Mouse (Mus musculus): ENCODE data around the gene Prkcb. TPM values are rescaled to one million over a fixed set of nuclear protein-coding genes. Genes with fewer than 3 reads are reported as not detected.

Gene Prkcb
- polyA plus RNA-seq, 1 experiment from 2014 or later: 3.7 TPM

GRCm38 (mm10) chr7:122322038-122322690 lies 33.6 kb downstream of the Prkcb start:
- 64% methylated on average over 8 of the region's 8 CpGs for WGBS
- no peak overlapping the region for H3K4me3 ChIP-seq (ENCODE audit: low read depth, low read length)
- H3K27me3 ChIP-seq (replicated peaks; ENCODE audit: control insufficient read depth, insufficient read depth, low read length): no peaks in the 10 kb centered on the region
- H3K9me3 ChIP-seq (ENCODE audit: control insufficient read depth, low read length): no peaks in the 10 kb centered on the region
- DNase-seq (ENCODE audit: low spot score) (no peak), ATAC-seq (replicated peaks; ENCODE audit: low FRiP score) (no peak)
- H3K27ac ChIP-seq (ENCODE audit: low read depth, low read length): no peak overlapping the region
- no peaks in the 10 kb centered on the region for H3K4me1 ChIP-seq (replicated peaks; ENCODE audit: control insufficient read depth, insufficient read depth, low read length)
- no peak overlapping the region for H3K4me2 ChIP-seq
- no peaks in the 10 kb centered on the region for H3K36me3 ChIP-seq (ENCODE audit: control insufficient read depth, insufficient read depth, low read length)
- no peak overlapping the region for H3K9ac ChIP-seq (ENCODE audit: low read depth, low read length)

- WGBS: 84% methylated on average over 3 of the region's 3 CpGs
- no peaks in the 10 kb centered on the region for H3K27me3 ChIP-seq (replicated peaks; ENCODE audit: control insufficient read depth, insufficient read depth, low read length)
- no peak overlapping the region for H3K27ac ChIP-seq (ENCODE audit: low read depth, low read length)
- no peak overlapping the region for H3K4me2 ChIP-seq
- H3K9me3 ChIP-seq (ENCODE audit: control insufficient read depth, low read length): no peaks in the 10 kb centered on the region
- no peaks in the 10 kb centered on the region for H3K4me1 ChIP-seq (replicated peaks; ENCODE audit: control insufficient read depth, insufficient read depth, low read length)
- no peak overlapping the region for H3K4me3 ChIP-seq (ENCODE audit: low read depth, low read length)
- ATAC-seq (replicated peaks; ENCODE audit: low FRiP score) (no peak), DNase-seq (ENCODE audit: low spot score) (no peak)
- H3K9ac ChIP-seq (ENCODE audit: low read depth, low read length): no peak overlapping the region
- no peaks in the 10 kb centered on the region for H3K36me3 ChIP-seq (ENCODE audit: control insufficient read depth, insufficient read depth, low read length)
These were observed 39.4 kb downstream of the Prkcb start for GRCm38 (mm10) chr7:122327942-122328341.

GRCm38 (mm10) chr7:122328466-122328865 lies 39.9 kb downstream of the Prkcb start:
- Histone ChIP-seq H3K4me2 (no peak overlapping the region), H3K9ac (ENCODE audit: low read depth, low read length) (no peak overlapping the region), H3K36me3 (ENCODE audit: control insufficient read depth, insufficient read depth, low read length) (no peaks in the 10 kb centered on the region), H3K27ac (ENCODE audit: low read depth, low read length) (no peak overlapping the region), H3K9me3 (ENCODE audit: control insufficient read depth, low read length) (no peaks in the 10 kb centered on the region), H3K27me3 (replicated peaks; ENCODE audit: control insufficient read depth, insufficient read depth, low read length) (no peaks in the 10 kb centered on the region), H3K4me3 (ENCODE audit: low read depth, low read length) (no peak overlapping the region), H3K4me1 (replicated peaks; ENCODE audit: control insufficient read depth, insufficient read depth, low read length) (no peaks in the 10 kb centered on the region)
- no peak for DNase-seq (ENCODE audit: low spot score)
- WGBS: 79% methylated on average over 5 of the region's 5 CpGs
- no peak for ATAC-seq (replicated peaks; ENCODE audit: low FRiP score)

- Histone ChIP-seq H3K27me3 (replicated peaks; ENCODE audit: control insufficient read depth, insufficient read depth, low read length) (no peaks in the 10 kb centered on the region), H3K36me3 (ENCODE audit: control insufficient read depth, insufficient read depth, low read length) (no peaks in the 10 kb centered on the region), H3K4me1 (replicated peaks; ENCODE audit: control insufficient read depth, insufficient read depth, low read length) (no peaks in the 10 kb centered on the region), H3K4me3 (ENCODE audit: low read depth, low read length) (no peak overlapping the region), H3K9me3 (ENCODE audit: control insufficient read depth, low read length) (no peaks in the 10 kb centered on the region), H3K4me2 (no peak overlapping the region), H3K27ac (ENCODE audit: low read depth, low read length) (no peak overlapping the region), H3K9ac (ENCODE audit: low read depth, low read length) (no peak overlapping the region)
- no peak for ATAC-seq (replicated peaks; ENCODE audit: low FRiP score)
- WGBS: 58% methylated on average over 4 of the region's 4 CpGs
- DNase-seq (ENCODE audit: low spot score): no peak
These were observed 41.0 kb downstream of the Prkcb start for GRCm38 (mm10) chr7:122329588-122329987.

GRCm38 (mm10) chr7:122333686-122334085 lies 45.1 kb downstream of the Prkcb start:
- H3K9ac ChIP-seq (ENCODE audit: low read depth, low read length): no peak overlapping the region
- H3K4me3 ChIP-seq (ENCODE audit: low read depth, low read length): no peak overlapping the region
- ATAC-seq (replicated peaks; ENCODE audit: low FRiP score) (no peak), DNase-seq (ENCODE audit: low spot score) (no peak)
- H3K27ac ChIP-seq (ENCODE audit: low read depth, low read length): no peak overlapping the region
- no peak overlapping the region for H3K4me2 ChIP-seq
- WGBS: 83% methylated on average over 7 of the region's 7 CpGs
- H3K27me3 ChIP-seq (replicated peaks; ENCODE audit: control insufficient read depth, insufficient read depth, low read length): no peaks in the 10 kb centered on the region
- H3K9me3 ChIP-seq (ENCODE audit: control insufficient read depth, low read length): no peaks in the 10 kb centered on the region
- no peaks in the 10 kb centered on the region for H3K36me3 ChIP-seq (ENCODE audit: control insufficient read depth, insufficient read depth, low read length)
- H3K4me1 ChIP-seq (replicated peaks; ENCODE audit: control insufficient read depth, insufficient read depth, low read length): no peaks in the 10 kb centered on the region

GRCm38 (mm10) chr7:122337302-122337701 lies 48.8 kb downstream of the Prkcb start:
- Histone ChIP-seq H3K4me1 (replicated peaks; ENCODE audit: control insufficient read depth, insufficient read depth, low read length) (no peaks in the 10 kb centered on the region), H3K4me3 (ENCODE audit: low read depth, low read length) (no peak overlapping the region), H3K9me3 (ENCODE audit: control insufficient read depth, low read length) (no peaks in the 10 kb centered on the region), H3K9ac (ENCODE audit: low read depth, low read length) (no peak overlapping the region), H3K27me3 (replicated peaks; ENCODE audit: control insufficient read depth, insufficient read depth, low read length) (no peaks in the 10 kb centered on the region), H3K36me3 (ENCODE audit: control insufficient read depth, insufficient read depth, low read length) (no peaks in the 10 kb centered on the region), H3K4me2 (no peak overlapping the region), H3K27ac (ENCODE audit: low read depth, low read length) (no peak overlapping the region)
- ATAC-seq (replicated peaks; ENCODE audit: low FRiP score) (no peak), DNase-seq (ENCODE audit: low spot score) (no peak)
- 91% methylated on average over 3 of the region's 3 CpGs for WGBS

GRCm38 (mm10) chr7:122338055-122338454 lies 49.5 kb downstream of the Prkcb start:
- 78% methylated on average over 3 of the region's 3 CpGs for WGBS
- Histone ChIP-seq H3K36me3 (ENCODE audit: control insufficient read depth, insufficient read depth, low read length) (no peaks in the 10 kb centered on the region), H3K9me3 (ENCODE audit: control insufficient read depth, low read length) (no peaks in the 10 kb centered on the region), H3K4me1 (replicated peaks; ENCODE audit: control insufficient read depth, insufficient read depth, low read length) (no peaks in the 10 kb centered on the region), H3K4me3 (ENCODE audit: low read depth, low read length) (no peak overlapping the region), H3K27me3 (replicated peaks; ENCODE audit: control insufficient read depth, insufficient read depth, low read length) (no peaks in the 10 kb centered on the region), H3K27ac (ENCODE audit: low read depth, low read length) (no peak overlapping the region), H3K9ac (ENCODE audit: low read depth, low read length) (no peak overlapping the region), H3K4me2 (no peak overlapping the region)
- no peak for ATAC-seq (replicated peaks; ENCODE audit: low FRiP score)
- DNase-seq (ENCODE audit: low spot score): no peak

GRCm38 (mm10) chr7:122339476-122339875 lies 50.9 kb downstream of the Prkcb start:
- no peak overlapping the region for H3K9ac ChIP-seq (ENCODE audit: low read depth, low read length)
- WGBS: 65% methylated on average over 2 of the region's 2 CpGs

GRCm38 (mm10) chr7:122341813-122342212 lies 53.3 kb downstream of the Prkcb start:
- DNase-seq (ENCODE audit: low spot score) (no peak), ATAC-seq (replicated peaks; ENCODE audit: low FRiP score) (no peak)
- Histone ChIP-seq H3K4me1 (replicated peaks; ENCODE audit: control insufficient read depth, insufficient read depth, low read length) (no peaks in the 10 kb centered on the region), H3K36me3 (ENCODE audit: control insufficient read depth, insufficient read depth, low read length) (no peaks in the 10 kb centered on the region), H3K27me3 (replicated peaks; ENCODE audit: control insufficient read depth, insufficient read depth, low read length) (no peaks in the 10 kb centered on the region), H3K9ac (ENCODE audit: low read depth, low read length) (no peak overlapping the region), H3K9me3 (ENCODE audit: control insufficient read depth, low read length) (no peaks in the 10 kb centered on the region), H3K4me2 (no peak overlapping the region), H3K27ac (ENCODE audit: low read depth, low read length) (no peak overlapping the region), H3K4me3 (ENCODE audit: low read depth, low read length) (no peak overlapping the region)
- WGBS: 49% methylated on average over 3 of the region's 3 CpGs

More at GRCm38 (mm10) chr7:122339476-122339875, 50.9 kb downstream of the Prkcb start:
- no peak for DNase-seq (ENCODE audit: low spot score)
- H3K27ac ChIP-seq (ENCODE audit: low read depth, low read length): no peak overlapping the region
- ATAC-seq (replicated peaks; ENCODE audit: low FRiP score): no peak
- no peaks in the 10 kb centered on the region for H3K27me3 ChIP-seq (replicated peaks; ENCODE audit: control insufficient read depth, insufficient read depth, low read length)
- no peaks in the 10 kb centered on the region for H3K36me3 ChIP-seq (ENCODE audit: control insufficient read depth, insufficient read depth, low read length)
- H3K9me3 ChIP-seq (ENCODE audit: control insufficient read depth, low read length): no peaks in the 10 kb centered on the region
- H3K4me2 ChIP-seq: no peak overlapping the region
- no peaks in the 10 kb centered on the region for H3K4me1 ChIP-seq (replicated peaks; ENCODE audit: control insufficient read depth, insufficient read depth, low read length)
- no peak overlapping the region for H3K4me3 ChIP-seq (ENCODE audit: low read depth, low read length)
